Mouse (Mus musculus): ENCODE measurements around the gene Dazl. TPM values are rescaled to one million over a fixed set of nuclear protein-coding genes. Genes with fewer than 3 reads are reported as not detected.

Dazl gene
- polyA plus RNA-seq, 1 experiment from 2014 or later, result 0.15 TPM

DNA sequence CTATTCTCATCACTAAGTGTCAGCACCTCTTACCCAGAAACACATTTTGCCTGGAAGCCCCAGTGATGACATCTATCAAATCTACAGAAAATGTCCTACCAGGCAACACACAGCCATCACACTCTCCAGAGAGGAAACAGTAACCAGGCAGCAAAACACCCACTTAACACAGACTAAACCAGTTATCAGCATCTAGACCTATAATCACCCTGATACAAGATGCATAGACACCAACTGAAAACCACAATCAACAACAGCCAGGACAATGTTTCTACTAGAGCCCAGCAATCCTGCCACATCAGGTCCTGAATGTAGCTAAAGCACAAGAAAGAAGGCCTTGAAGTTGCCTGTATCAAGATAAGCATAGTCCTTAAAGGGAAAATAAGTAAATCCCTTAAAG is 25.4 kb upstream of the Dazl start:
- no peaks in the 10 kb centered on the region for H3K27me3 ChIP-seq (ENCODE audit: control insufficient read depth, insufficient read depth, low read length)
- no peaks in the 10 kb centered on the region for H3K9me3 ChIP-seq (replicated peaks; ENCODE audit: control insufficient read depth, low read length)
- no peak overlapping the region for H3K4me3 ChIP-seq (replicated peaks; ENCODE audit: low read length)
- ATAC-seq (ENCODE audit: insufficient read depth, low FRiP score), result no peak
- no peaks in the 10 kb centered on the region for H3K4me1 ChIP-seq (ENCODE audit: control insufficient read depth, insufficient read depth, low read length)
- H3K36me3 ChIP-seq (ENCODE audit: control insufficient read depth, insufficient read depth, low read length), result no peaks in the 10 kb centered on the region
- no peak overlapping the region for H3K9ac ChIP-seq (ENCODE audit: low read length)
- no peak overlapping the region for H3K27ac ChIP-seq (ENCODE audit: low read length)
- no peak overlapping the region for H3K4me2 ChIP-seq (ENCODE audit: low read depth, low read length)

DNA sequence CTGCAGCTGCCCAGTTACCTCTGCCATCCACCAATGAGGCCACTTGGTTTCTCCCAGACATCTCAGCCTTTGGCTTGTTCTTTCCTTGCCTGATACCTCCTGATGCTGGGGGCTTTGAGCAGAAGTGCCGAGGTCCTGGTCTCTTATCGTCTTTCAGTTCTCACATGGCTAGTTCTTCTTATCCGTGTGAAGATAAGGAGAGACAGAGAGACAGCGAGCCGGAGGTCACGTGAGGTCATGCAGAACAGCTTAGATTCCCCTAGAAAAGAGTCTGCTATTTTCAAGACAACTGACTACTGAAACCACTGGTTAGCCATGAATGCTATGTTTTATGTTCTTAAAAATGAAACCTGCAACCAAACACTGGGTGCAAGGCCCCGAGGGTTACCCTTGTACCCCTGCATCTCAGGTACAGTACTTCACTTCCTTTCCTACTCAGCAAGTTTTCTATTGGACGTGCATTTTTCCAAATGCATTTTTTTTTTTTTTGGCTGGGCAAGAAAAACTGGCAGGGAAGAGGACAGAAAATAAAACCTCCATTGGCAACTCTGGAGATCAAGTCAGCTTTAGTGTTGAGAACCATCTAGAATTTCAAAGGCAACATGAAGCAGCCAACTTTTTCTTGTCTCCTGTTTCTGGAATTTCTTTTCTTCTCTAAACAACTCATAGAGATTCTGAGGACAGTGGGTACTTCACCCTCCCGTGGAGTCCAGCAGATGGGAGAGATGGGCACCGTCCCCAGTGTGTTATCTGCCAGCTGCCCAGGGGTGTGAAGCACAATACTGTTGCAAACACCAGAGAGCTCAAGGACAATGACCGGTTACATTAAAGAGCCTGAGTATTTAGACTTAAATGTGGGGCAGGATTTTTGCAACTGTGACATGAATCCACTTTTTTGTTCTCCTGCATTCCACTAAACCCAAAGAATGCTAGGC is 23.0 kb upstream of the Dazl start:
- H3K4me1 ChIP-seq (ENCODE audit: control insufficient read depth, insufficient read depth, low read length), result no peaks in the 10 kb centered on the region
- 59% methylated on average over 11 of the region's 11 CpGs for WGBS
- H3K9me3 ChIP-seq (replicated peaks; ENCODE audit: control insufficient read depth, low read length), result no peaks in the 10 kb centered on the region
- no peak overlapping the region for H3K9ac ChIP-seq (ENCODE audit: low read length)
- no peaks in the 10 kb centered on the region for H3K27me3 ChIP-seq (ENCODE audit: control insufficient read depth, insufficient read depth, low read length)
- no peak for ATAC-seq (ENCODE audit: insufficient read depth, low FRiP score)
- H3K27ac ChIP-seq (ENCODE audit: low read length), result no peak overlapping the region
- no peak overlapping the region for H3K4me3 ChIP-seq (replicated peaks; ENCODE audit: low read length)
- no peak overlapping the region for H3K4me2 ChIP-seq (ENCODE audit: low read depth, low read length)
- no peaks in the 10 kb centered on the region for H3K36me3 ChIP-seq (ENCODE audit: control insufficient read depth, insufficient read depth, low read length)

DNA sequence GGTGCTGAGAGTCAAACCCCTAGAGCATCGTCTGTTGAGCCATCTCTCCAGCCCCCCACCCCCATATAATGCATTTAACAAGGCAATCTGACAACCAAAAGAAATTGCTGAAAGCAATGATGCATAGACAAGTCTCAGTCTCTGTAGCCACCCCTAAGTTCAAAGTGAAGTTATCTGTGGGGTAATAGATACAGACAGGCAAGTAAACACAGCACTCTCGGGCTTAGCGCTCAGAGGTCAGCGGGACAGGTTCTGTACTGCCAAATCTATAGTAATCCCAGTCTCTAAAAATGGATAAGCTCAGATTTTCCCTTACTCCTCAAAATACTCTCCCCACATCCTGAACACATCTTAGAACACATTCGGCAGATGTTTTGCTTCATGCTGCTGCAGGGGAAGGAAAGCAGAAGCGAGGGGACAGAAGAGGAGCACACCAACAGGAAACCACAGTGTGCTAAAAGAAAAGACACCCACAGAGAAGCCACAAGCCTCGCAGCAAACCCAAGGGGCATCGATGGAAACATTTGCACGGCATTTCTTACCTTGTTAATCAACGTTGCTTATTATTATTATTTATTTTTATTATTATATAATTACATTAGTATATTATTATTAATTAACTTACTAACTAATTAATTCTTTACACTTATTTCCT is 16.8 kb upstream of the Dazl start:
- H3K4me3 ChIP-seq (replicated peaks; ENCODE audit: low read length), result no peak overlapping the region
- H3K36me3 ChIP-seq (ENCODE audit: control insufficient read depth, insufficient read depth, low read length), result no peaks in the 10 kb centered on the region
- WGBS, result 56% methylated on average over 10 of the region's 10 CpGs
- H3K9ac ChIP-seq (ENCODE audit: low read length), result no peak overlapping the region
- H3K4me1 ChIP-seq (ENCODE audit: control insufficient read depth, insufficient read depth, low read length), result no peaks in the 10 kb centered on the region
- H3K27ac ChIP-seq (ENCODE audit: low read length), result no peak overlapping the region
- no peak for ATAC-seq (ENCODE audit: insufficient read depth, low FRiP score)
- H3K4me2 ChIP-seq (ENCODE audit: low read depth, low read length), result no peak overlapping the region
- H3K9me3 ChIP-seq (replicated peaks; ENCODE audit: control insufficient read depth, low read length), result no peaks in the 10 kb centered on the region
- H3K27me3 ChIP-seq (ENCODE audit: control insufficient read depth, insufficient read depth, low read length), result no peaks in the 10 kb centered on the region

DNA sequence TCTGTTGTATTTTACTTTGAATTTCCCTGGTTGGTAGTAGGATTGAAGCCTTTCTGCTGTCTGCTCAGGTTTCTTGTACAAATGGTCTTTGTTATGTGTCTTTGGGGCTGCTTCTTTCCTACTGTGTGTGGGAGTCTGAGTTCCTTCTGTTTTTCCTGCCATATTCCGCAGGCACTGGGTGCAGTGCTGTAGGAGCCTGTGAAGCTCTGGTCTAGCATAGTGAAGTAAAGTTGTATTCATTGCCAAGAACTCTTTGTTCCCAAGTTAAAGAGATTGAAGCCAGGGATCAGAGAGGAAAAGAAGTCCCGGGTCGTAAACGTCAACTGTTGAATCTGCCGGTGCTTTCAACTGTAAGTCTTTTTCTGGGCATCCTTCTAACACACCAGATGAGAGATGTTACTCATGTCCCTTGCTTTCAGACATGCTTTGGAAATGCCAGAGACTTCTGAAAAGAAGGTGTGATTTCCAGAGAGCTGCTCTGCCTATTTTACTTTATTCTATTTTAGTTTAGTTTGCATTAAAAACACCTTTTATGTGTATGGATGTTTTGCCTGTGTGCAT is 16.2 kb upstream of the Dazl start:
- Histone ChIP-seq H3K36me3 (ENCODE audit: control insufficient read depth, insufficient read depth, low read length) (no peaks in the 10 kb centered on the region), H3K9ac (ENCODE audit: low read length) (no peak overlapping the region), H3K27me3 (ENCODE audit: control insufficient read depth, insufficient read depth, low read length) (no peaks in the 10 kb centered on the region), H3K4me2 (ENCODE audit: low read depth, low read length) (no peak overlapping the region), H3K4me1 (ENCODE audit: control insufficient read depth, insufficient read depth, low read length) (no peaks in the 10 kb centered on the region), H3K9me3 (replicated peaks; ENCODE audit: control insufficient read depth, low read length) (no peaks in the 10 kb centered on the region), H3K4me3 (replicated peaks; ENCODE audit: low read length) (no peak overlapping the region), H3K27ac (ENCODE audit: low read length) (no peak overlapping the region)
- WGBS, result 56% methylated on average over 5 of the region's 5 CpGs
- ATAC-seq (ENCODE audit: insufficient read depth, low FRiP score), result no peak

DNA sequence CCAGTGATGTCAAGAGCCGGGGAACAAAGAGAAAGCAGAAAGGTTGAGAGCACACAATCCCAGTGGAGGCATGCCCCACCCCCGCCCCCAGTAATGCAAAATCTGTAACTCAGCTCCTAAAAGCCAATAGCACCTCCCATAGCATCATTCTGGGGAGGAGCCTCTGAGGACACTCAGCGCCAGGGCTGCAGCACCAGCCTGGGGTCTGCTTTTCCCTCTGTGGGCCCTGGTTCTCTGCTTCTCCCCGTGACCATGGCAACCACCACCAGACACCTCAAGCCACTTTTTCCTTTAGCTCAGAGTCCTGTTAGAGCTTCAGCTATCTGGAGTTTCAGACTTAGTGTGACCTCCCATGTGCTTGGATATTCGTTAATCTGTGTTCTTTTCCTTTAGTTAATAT is 15.4 kb upstream of the Dazl start:
- ATAC-seq (ENCODE audit: insufficient read depth, low FRiP score), result no peak
- Histone ChIP-seq H3K36me3 (ENCODE audit: control insufficient read depth, insufficient read depth, low read length) (no peaks in the 10 kb centered on the region), H3K9me3 (replicated peaks; ENCODE audit: control insufficient read depth, low read length) (no peaks in the 10 kb centered on the region), H3K4me1 (ENCODE audit: control insufficient read depth, insufficient read depth, low read length) (no peaks in the 10 kb centered on the region), H3K27me3 (ENCODE audit: control insufficient read depth, insufficient read depth, low read length) (no peaks in the 10 kb centered on the region), H3K4me3 (replicated peaks; ENCODE audit: low read length) (no peak overlapping the region), H3K27ac (ENCODE audit: low read length) (no peak overlapping the region), H3K4me2 (ENCODE audit: low read depth, low read length) (no peak overlapping the region), H3K9ac (ENCODE audit: low read length) (no peak overlapping the region)
- 57% methylated on average over 5 of the region's 5 CpGs for WGBS

DNA sequence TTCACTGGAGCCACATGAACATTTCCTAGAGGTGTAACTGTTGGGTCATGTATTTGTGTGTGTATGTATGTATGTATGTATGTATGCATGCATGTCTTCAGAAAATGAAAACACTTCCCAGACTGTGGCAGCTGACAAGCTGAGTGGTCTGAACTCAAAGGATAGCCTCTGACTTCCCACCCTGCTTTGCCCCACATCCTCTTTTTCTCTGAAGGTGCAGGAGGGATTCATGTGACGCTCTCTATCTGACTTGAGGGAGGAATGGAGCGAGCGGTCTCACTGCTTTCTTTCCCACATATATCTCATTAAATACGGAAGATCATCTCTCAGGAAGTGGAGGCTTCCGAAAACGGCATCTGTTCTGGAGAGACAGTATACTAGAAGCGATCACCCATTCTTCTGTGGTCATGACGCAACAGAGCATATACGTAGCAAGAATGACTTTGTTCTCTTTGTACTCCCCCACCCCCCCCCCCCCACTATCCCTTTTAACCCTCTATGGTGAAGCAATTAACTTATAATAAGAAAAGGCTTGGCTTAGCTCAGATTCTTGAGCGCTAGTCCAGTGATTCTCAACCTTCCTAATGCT is 14.7 kb upstream of the Dazl start:
- no peaks in the 10 kb centered on the region for H3K27me3 ChIP-seq (ENCODE audit: control insufficient read depth, insufficient read depth, low read length)
- no peaks in the 10 kb centered on the region for H3K9me3 ChIP-seq (replicated peaks; ENCODE audit: control insufficient read depth, low read length)
- no peaks in the 10 kb centered on the region for H3K4me1 ChIP-seq (ENCODE audit: control insufficient read depth, insufficient read depth, low read length)
- H3K4me2 ChIP-seq (ENCODE audit: low read depth, low read length), result no peak overlapping the region
- H3K27ac ChIP-seq (ENCODE audit: low read length), result no peak overlapping the region
- no peak for ATAC-seq (ENCODE audit: insufficient read depth, low FRiP score)
- H3K4me3 ChIP-seq (replicated peaks; ENCODE audit: low read length), result no peak overlapping the region
- 80% methylated on average over 10 of the region's 10 CpGs for WGBS
- H3K9ac ChIP-seq (ENCODE audit: low read length), result no peak overlapping the region
- H3K36me3 ChIP-seq (ENCODE audit: control insufficient read depth, insufficient read depth, low read length), result no peaks in the 10 kb centered on the region

DNA sequence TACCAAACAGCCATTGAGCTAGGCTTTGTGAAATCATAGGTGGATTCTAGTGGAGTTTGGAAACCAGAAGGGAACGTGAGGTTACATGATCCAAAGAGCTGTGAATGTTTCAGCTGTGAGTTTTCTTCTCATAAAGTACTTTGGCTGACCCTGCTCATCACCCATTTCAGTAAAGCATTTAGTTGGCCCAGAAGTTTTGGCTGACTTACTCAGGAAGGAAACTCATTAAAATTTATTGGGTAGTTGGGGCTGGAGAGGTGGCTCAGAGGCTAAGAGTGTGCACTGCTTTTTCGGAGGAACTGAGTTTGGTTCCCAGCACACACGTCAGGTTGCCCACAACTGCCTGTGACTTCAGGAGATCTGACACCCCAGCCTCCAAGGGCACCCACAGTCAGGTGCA is 9.4 kb upstream of the Dazl start:
- Histone ChIP-seq H3K27ac (ENCODE audit: low read length) (no peak overlapping the region), H3K9ac (ENCODE audit: low read length) (no peak overlapping the region), H3K4me3 (replicated peaks; ENCODE audit: low read length) (no peak overlapping the region), H3K4me1 (ENCODE audit: control insufficient read depth, insufficient read depth, low read length) (no peaks in the 10 kb centered on the region), H3K36me3 (ENCODE audit: control insufficient read depth, insufficient read depth, low read length) (no peaks in the 10 kb centered on the region), H3K9me3 (replicated peaks; ENCODE audit: control insufficient read depth, low read length) (no peaks in the 10 kb centered on the region), H3K4me2 (ENCODE audit: low read depth, low read length) (no peak overlapping the region), H3K27me3 (ENCODE audit: control insufficient read depth, insufficient read depth, low read length) (no peaks in the 10 kb centered on the region)
- ATAC-seq (ENCODE audit: insufficient read depth, low FRiP score), result no peak
- 67% methylated on average over 3 of the region's 3 CpGs for WGBS

DNA sequence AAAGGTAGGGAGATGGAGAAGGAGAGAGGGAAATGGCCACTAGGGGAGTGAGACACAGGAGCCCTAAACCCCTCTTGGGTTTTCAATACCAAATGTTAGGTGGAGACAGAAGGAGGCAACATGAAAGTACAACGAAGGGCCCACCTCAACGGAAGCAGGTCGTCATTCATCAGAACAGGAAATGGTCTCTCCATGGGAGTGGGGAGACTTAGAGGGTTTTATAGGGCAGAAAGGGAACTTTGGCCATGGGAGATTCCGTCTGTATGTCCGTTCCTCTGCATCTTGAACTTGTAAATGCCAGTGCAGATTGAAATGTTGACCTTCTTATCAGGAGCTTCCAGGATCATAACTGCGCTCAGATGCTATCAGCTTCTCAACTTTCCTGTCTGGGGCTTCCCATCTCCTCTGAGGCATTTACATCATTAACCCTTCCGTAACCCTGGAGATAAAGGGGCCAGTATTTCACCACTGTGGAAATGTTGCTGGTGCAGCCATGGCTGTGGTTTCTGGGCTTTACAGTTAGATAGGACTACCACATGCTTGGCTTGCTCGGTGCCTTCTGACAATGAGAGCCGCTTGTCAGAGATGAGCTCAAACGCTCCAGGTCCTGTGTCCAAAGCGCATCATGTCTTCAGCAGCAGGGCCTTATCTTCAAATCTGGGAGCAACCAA is 6.9 kb upstream of the Dazl start:
- Histone ChIP-seq H3K36me3 (ENCODE audit: control insufficient read depth, insufficient read depth, low read length) (no peaks in the 10 kb centered on the region), H3K4me3 (replicated peaks; ENCODE audit: low read length) (no peak overlapping the region), H3K27me3 (ENCODE audit: control insufficient read depth, insufficient read depth, low read length) (no peaks in the 10 kb centered on the region), H3K9ac (ENCODE audit: low read length) (no peak overlapping the region), H3K4me1 (ENCODE audit: control insufficient read depth, insufficient read depth, low read length) (no peaks in the 10 kb centered on the region), H3K27ac (ENCODE audit: low read length) (no peak overlapping the region), H3K9me3 (replicated peaks; ENCODE audit: control insufficient read depth, low read length) (no peaks in the 10 kb centered on the region), H3K4me2 (ENCODE audit: low read depth, low read length) (no peak overlapping the region)
- 71% methylated on average over 11 of the region's 11 CpGs for WGBS
- no peak for ATAC-seq (ENCODE audit: insufficient read depth, low FRiP score)

All from stomach, embryonic 16.5 days (tissue).